Mouse (Mus musculus) gastrocnemius, postnatal 4 days (tissue): ENCODE data around the gene Ddah2. TPM values are rescaled to one million over a fixed set of nuclear protein-coding genes. Genes with fewer than 3 reads are reported as not detected.

Source experiments
- DNase-seq, 2 experiments: peaks; one replicate each; pipeline ENCODE4 v3.0.0; 2021 to 2022; ENCODE audit warnings: low spot score in 2 of 2, mixed read lengths in 2 of 2
- total RNA-seq, 2 experiments: library from RNA; stranded (reverse); gene quantifications; 2 replicates each; pipeline ENCODE4 v1.2.3; 2021

Ddah2 gene
- total RNA-seq, 2 experiments from 2014 or later, result 108 to 109 TPM

DNA sequence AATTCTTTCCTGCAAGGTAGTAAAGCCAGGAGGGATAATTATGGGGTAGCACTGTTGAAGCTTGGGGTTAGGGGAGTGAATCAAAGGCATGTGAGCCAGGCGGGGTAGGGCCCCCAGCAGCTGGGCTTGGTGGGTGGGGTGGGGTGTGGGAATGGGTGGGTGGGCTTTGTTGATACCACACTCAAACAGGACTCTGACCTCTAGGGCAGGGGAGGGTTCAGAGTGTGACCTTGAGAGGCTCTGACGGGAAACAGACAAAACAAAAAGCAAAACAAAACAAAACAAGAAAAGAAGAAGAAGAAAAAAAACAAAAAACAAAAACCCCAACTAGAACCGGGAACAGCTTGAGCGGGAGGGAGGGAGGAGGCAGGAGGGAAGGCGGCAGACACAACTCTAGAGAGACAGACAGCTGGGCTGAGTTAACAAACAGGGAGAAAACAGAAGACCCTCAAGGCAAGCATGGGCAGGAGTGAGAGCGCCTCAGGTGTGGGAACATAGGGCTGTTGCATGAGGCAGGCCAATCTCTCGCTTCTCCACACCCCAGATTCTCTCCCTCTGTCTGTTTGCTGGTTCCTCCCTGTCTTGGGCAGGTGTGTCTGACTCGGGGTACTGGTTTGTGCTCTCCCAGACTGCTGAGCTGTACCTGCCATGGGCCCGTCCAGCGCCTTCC is 17.8 kb downstream of the Ddah2 start, which contains the start of gene Ly6g6e:
TSS of gene Ly6g6e (plus strand) at position 396 of the 670 bp plus-strand sequence.
- no peak for DNase-seq

DNA sequence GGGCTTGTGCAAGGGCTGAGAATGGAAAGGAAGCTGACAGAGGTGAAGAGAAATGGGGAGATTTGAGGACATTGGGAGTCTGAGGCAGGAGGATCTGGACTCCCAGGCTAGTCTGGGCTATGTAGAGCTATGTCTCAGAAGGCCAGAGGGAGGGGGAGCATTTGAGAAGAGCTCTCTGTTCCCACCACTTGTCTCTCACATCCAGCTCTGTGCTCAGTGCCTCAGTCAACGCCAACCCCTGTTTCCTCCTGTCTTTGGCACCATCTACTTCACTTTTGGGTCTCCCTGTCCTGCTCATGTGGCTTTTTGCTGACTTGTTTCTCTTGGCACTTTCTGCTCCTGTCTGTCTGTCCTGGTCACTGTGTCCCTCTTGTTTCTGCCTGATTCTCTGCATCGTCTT is 18.4 kb downstream of the Ddah2 start:
- DNase-seq, result no peak

- no peak for DNase-seq
Observed at GRCm38 (mm10) chr17:35077786-35078233, 19.0 kb downstream of the Ddah2 start, which contains the start of gene Ly6g6d. TSS of gene Ly6g6d (minus strand) at chr17:35078065.

DNA sequence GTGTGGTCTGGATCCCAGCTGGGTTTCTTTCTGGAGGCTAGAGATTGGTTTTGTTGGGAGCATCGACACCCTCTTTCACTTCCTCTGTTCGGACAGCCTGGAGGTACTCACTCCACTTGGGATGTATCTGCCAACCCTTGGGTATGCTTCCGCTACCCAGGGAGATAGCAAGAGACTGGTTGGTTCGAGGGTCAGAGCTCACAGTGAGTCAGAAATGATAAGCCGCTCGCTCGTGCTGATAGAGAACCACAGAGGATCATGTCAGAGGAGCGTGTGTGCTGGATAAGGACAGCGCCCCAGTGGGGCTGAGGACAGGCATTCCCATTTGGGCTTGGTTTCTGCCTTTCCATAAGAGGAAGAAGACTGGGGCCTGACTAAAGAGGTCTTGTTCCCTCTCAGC is 20.9 kb downstream of the Ddah2 start:
- DNase-seq, result no peak

GRCm38 (mm10) chr17:35080248-35080647 is 21.4 kb downstream of the Ddah2 start:
- DNase-seq, result no peak

- no peak for DNase-seq
Observed at GRCm38 (mm10) chr17:35080710-35081109, 21.9 kb downstream of the Ddah2 start.

DNA sequence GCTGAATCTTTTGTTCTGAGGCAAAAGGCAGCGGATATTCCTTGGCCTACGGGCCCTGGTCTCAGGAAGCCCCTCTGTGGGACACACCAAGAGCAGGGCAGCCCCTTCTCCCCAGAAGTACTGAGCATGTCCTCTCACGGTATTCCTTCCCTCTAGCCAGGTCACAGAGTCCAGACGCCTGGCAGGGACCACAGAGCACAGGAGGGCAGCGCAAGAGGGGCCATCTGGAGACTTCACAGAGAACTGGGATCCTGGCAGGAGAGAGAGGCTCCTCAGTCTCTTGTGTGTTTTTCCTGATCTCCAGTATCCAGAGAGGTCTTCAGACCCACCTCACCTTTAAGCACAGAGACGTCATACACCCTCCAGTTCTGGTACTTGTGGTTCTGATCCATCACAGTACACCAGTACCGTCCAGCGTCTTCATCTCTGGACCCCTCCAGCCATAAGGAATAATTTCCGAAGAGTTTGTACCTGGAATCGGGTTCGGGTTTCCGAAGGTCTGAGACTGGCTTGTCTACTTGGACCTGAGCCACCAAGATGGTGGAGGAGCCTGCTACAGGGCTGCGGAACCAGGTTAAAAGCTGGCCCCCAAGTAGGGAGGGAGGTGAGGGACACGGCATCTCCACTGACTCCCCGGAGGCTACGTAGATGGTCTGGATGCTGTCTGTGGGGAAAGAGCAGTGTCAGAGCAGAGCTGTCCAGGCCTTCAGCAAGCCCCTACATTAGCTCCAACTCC is 24.2 kb downstream of the Ddah2 start:
- DNase-seq, result no peak

DNA sequence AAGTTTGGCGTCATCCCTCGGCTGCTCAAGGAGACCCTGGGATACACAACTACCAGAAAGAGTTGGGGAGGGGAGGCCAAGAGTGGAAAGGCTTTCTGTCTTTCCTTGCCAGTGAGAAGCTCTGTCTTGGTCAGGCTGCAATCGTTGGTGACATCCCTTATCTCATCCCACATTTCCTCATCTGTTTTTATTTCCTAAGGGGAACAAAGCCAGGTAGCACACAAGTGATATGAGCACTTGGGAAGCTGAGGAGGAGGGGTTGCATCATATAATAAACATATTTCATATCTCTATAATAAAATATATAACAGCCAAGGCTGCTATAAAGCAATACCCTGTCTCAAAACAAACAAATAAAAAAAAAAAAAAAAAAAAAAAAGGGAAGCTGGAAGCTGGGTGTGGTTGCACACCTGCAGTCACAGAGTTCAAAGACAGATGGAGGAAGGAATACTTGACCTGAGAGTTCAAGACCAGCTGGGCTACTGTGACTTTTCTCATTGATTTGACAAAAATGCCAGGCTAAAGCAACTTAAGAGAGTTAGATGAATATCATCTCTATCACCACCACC is 25.2 kb downstream of the Ddah2 start:
- DNase-seq, result no peak

DNA sequence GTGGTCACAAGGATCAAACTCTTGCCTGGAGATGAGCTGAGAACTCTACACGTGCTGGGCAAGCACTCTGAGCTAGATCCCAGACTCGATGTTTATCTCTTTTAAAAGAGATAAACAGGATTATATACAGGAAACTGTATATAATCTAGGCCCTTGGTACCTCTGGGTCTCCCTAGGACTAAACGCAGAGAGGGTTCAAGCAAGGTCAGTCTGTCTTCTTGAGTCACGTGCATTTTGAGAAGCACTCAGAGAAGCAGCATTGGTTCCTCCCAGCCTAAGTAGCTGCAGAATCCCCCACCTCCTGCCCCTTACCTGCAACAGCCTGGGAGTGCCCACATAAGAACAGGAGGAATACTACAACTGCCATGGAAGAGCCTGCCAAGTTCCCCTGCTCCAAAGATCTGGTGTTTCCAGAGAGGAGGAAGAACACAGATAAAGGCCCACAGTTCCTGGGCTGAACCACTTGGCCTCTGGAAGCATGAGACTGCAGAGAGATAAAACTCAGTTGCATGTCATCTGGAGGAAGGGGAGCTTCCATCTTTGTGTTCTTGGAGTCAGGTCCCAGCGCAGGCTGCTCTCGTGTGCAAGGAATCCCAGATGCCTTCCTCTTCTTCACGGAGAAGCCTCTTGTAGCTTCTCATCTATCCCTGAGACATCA is 26.5 kb downstream of the Ddah2 start, which contains the start of gene Ly6g6f:
TSS of gene Ly6g6f (minus strand) at position 403 of the 658 bp plus-strand sequence.
- DNase-seq, result no peak

- DNase-seq, result no peak
Observed at GRCm38 (mm10) chr17:35088151-35088550, 29.3 kb downstream of the Ddah2 start.

GRCm38 (mm10) chr17:35088825-35089644 is 30.2 kb downstream of the Ddah2 start, which contains the start of gene Abhd16a:
TSS of gene Abhd16a (plus strand) at chr17:35089263.
- peak; percentile 90 to 95 for DNase-seq

- no peak for DNase-seq
Observed at GRCm38 (mm10) chr17:35090166-35090932, 31.5 kb downstream of the Ddah2 start.

DNA sequence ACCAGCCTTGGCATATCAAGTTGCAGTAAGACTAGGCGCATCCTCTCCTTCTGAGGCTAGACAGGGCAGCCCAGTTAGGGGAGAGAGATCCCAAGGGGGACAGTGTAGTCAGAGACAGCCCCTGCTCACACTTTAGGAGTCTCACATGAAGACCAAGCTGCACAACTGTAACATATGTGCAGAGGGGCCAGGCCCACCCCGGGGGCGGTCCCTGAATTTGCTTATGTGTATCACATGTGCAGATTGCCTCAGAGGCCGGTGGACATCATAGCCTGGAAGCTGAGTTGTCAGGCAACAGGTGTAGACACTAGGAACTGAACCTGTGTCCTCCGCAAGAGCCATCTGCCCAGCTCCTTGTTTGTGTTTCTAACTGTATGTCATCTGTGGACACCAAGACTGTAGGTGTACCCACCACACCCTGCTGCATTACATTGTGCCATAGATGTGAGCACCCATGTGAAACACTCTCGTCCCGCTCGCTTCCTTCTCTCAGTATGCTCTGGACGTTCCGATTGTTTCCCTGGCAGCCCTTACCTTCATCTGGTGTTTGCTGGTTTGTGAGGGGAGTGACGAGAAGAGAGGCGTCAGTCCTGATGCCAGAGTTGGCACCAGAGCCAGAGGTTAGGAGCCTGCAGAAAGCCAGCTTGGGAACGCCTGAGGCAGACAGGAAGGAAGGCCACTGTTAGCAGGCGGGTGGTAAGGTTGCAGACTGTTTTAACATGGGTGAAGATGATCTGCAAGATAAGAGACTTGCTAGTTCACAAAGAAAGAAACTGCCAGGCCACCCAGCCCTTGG is 33.8 kb downstream of the Ddah2 start:
- no peak for DNase-seq

- no peak for DNase-seq
Observed at GRCm38 (mm10) chr17:35094475-35095365, 35.9 kb downstream of the Ddah2 start.

DNA sequence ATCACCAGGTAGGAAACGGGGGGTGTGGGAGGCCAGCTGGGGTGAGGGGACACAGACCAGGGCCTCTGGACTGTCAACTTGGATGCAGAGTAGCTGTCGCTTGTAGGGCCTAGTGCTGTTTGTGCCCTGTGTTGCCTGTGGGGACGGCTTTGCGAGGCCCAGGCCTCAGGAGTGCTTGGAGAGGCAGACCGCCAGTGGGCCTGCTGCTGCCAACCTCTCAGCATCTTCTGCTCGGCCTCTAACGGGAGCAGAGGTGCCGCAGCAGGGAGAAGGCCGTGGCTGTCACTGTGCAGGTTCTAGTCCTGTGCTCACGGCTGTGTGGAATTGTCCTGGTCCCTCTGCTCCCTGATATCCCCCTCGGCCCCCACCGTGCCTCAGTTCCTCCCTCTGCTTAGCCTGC is 37.8 kb downstream of the Ddah2 start:
- DNase-seq, result no peak

GRCm38 (mm10) chr17:35097164-35097655 is 38.4 kb downstream of the Ddah2 start:
- no peak for DNase-seq

DNA sequence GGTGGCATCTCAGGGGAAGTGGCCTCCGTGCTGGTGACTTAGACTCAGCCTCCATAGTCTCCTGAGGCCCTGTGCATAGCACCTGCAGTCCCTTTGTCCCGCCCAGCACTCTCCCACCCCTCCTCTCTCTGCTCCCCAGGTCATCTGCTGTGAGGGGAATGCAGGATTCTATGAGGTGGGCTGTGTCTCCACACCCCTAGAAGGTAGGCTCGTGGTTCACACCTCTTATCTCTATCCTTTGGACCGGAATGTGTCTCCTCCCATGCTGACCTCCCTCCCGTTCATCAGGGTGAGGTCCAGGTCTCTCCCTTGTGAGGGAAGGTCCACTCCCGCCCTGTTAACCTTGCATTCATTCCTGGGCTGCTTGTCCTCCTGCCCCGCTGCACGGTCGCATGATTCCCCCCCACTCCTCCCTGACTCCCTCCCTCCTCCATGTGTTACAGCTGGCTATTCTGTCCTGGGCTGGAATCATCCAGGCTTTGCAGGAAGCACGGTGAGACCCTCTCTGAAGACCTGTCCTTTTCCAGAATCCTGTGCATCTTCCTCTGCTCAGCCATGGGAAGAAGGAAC is 41.4 kb downstream of the Ddah2 start:
- DNase-seq, result no peak
